Mouse (Mus musculus): ENCODE measurements around the gene Tmed10. TPM values are rescaled to one million over a fixed set of nuclear protein-coding genes. Genes with fewer than 3 reads are reported as not detected.

Gene Tmed10
- polyA plus RNA-seq, 1 experiment: 178 TPM

DNA sequence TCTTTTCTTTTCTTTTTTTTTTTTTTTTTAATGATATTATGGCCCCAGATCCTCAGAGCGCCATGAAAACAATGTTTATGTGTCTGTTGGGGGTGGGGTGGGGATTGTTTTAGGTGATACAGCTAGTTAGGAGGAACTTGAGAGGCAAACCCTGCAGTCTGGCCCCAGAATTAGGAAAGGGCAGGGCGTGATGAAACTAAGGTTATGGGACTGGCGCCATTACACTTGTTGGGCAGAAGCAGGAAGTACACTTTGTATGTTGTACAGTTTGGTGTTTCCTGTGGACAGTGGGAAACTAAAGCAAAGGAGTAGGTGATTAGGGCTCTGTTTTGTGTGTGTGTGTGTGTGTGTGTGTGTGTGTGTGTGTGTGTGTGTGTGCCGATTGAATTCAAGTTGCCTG, 34.7 kb downstream of the Tmed10 start:
- H3K4me1 ChIP-seq (ENCODE audit: control insufficient read depth, insufficient read depth, low read length): no peaks in the 10 kb centered on the region; the same call in 1 of the 2 replicates
- H3K27me3 ChIP-seq (ENCODE audit: control insufficient read depth, insufficient read depth, low read length): no peaks in the 10 kb centered on the region
- DNase-seq: no peak
- no peak for TF ChIP-seq CTCF (IDR thresholded peaks at IDR 0.05; ENCODE audit: borderline replicate concordance, insufficient read depth, low read depth, low read length)
- TF ChIP-seq POLR2A (IDR thresholded peaks at IDR 0.05; ENCODE audit: borderline replicate concordance, insufficient read depth, low read length): no peak
- no peak overlapping the region for H3K27ac ChIP-seq (ENCODE audit: insufficient read depth, low read length)
- WGBS: 52% methylated on average over 4 of the region's 4 CpGs
- no peak overlapping the region for H3K4me3 ChIP-seq (replicated peaks; ENCODE audit: insufficient read depth, low read depth, low read length)

DNA sequence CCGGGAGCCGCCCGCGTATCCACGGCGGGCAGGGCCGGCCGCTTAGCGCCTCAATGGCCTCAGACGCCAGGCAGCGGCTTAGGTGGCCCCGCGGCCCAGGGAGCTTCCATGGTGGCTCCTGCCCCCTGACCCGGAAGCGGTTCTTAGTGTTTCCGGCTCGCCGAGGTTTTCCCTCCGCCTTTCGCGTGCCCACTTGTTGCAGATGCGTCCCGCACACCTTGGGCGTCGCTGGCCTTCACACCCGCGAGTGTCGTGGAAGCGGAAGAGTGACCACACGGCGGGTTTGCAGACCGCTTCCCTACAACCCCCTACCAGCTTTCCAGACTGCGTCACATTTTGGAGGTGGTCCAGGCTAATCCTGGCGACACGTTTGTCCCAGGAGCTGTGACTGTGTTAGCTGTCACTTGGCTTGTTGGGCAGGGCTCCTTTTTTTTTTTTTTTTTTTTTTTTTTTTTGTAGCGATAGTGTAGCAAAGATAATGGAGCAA, 35.4 kb downstream of the Tmed10 start, which contains the start of gene Nek9:
TSS of gene Nek9 (minus strand) at position 120 of the 487 bp plus-strand sequence.
- Histone ChIP-seq H3K4me1 (ENCODE audit: control insufficient read depth, insufficient read depth, low read length) (no peaks in the 10 kb centered on the region; the same call in 1 of the 2 replicates), H3K4me3 (replicated peaks; ENCODE audit: insufficient read depth, low read depth, low read length) (peak within 1 kb of the TSS; percentile 68), H3K27me3 (ENCODE audit: control insufficient read depth, insufficient read depth, low read length) (no peaks in the 10 kb centered on the region), H3K27ac (ENCODE audit: insufficient read depth, low read length) (peak within 1 kb of the TSS; percentile 64; the same call in 1 of the 2 replicates)
- TF ChIP-seq POLR2A (IDR thresholded peaks at IDR 0.05; ENCODE audit: borderline replicate concordance, insufficient read depth, low read length) (peak; percentile 67; the same call in 1 of the 2 replicates), CTCF (IDR thresholded peaks at IDR 0.05; ENCODE audit: borderline replicate concordance, insufficient read depth, low read depth, low read length) (no peak)
- WGBS: under 1% methylated on average over 36 of the region's 36 CpGs
- DNase-seq: peak; percentile 92 to 94

DNA sequence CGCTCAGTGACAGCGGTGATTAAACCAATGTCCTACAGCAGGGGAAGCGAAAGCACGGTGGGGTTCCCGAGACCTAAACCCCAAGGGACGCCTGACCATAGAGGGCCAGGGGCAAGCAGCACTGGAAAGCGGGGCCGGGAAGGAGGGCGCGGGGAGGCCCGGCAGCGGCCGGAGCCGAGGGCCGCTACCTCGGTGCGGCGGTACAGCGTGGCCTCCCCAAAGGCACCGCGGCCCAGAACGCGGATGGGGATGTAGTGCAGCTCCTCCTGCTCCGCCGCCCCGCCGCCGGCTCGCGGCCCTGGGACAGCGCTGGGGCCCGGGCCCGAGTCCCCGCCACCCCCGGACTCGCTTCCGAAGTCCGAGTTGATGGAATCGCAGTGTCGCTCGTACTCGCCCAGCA, 35.8 kb downstream of the Tmed10 start:
- Histone ChIP-seq H3K27me3 (ENCODE audit: control insufficient read depth, insufficient read depth, low read length) (no peaks in the 10 kb centered on the region), H3K4me1 (ENCODE audit: control insufficient read depth, insufficient read depth, low read length) (no peaks in the 10 kb centered on the region; the same call in 1 of the 2 replicates), H3K4me3 (replicated peaks; ENCODE audit: insufficient read depth, low read depth, low read length) (peak overlapping the region; percentile 68), H3K27ac (ENCODE audit: insufficient read depth, low read length) (peak overlapping the region; percentile 64; the same call in 1 of the 2 replicates)
- WGBS: under 1% methylated on average over 42 of the region's 42 CpGs
- no peak for TF ChIP-seq POLR2A (IDR thresholded peaks at IDR 0.05; ENCODE audit: borderline replicate concordance, insufficient read depth, low read length)
- no peak for TF ChIP-seq CTCF (IDR thresholded peaks at IDR 0.05; ENCODE audit: borderline replicate concordance, insufficient read depth, low read depth, low read length)
- no peak for DNase-seq

DNA sequence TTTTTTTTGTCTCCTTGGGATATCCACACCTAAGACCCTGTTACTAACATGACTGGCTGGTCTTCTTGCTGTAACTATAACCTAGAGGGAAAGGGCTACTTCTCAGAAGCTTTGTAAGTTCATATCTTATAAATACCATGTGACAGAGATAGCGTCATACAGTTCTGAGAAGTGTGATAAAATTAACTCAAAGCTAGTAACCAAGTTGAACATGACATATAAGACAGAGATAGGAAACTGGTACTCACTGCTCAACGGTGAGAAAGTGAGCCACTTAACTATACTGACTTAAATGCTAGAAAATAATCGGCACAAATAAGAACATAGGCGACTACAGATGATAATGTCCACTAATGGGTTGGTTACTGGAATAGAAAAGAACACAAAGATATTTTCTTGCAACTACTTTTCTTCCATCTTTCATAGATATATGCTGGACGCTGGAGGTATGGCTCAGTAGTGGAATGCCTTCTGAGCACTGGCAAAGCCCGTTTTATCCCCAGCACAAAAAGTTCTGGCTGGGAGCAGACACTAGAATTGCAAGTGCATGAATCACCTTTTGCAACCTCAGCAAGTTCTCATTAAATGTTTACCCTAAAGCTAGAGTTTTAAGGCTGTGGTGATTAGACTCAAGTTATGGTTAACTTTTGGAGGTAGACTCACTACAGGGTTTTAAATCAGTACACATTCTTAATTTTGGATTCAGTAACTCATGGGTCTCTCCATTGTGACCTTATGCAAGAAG, 36.9 kb downstream of the Tmed10 start:
- Histone ChIP-seq H3K4me1 (ENCODE audit: control insufficient read depth, insufficient read depth, low read length) (no peaks in the 10 kb centered on the region; the same call in 1 of the 2 replicates), H3K27me3 (ENCODE audit: control insufficient read depth, insufficient read depth, low read length) (no peaks in the 10 kb centered on the region), H3K27ac (ENCODE audit: insufficient read depth, low read length) (no peak overlapping the region), H3K4me3 (replicated peaks; ENCODE audit: insufficient read depth, low read depth, low read length) (no peak overlapping the region)
- 78% methylated on average over 6 of the region's 6 CpGs for WGBS
- TF ChIP-seq CTCF (IDR thresholded peaks at IDR 0.05; ENCODE audit: borderline replicate concordance, insufficient read depth, low read depth, low read length): no peak
- TF ChIP-seq POLR2A (IDR thresholded peaks at IDR 0.05; ENCODE audit: borderline replicate concordance, insufficient read depth, low read length): no peak
- DNase-seq: no peak

DNA sequence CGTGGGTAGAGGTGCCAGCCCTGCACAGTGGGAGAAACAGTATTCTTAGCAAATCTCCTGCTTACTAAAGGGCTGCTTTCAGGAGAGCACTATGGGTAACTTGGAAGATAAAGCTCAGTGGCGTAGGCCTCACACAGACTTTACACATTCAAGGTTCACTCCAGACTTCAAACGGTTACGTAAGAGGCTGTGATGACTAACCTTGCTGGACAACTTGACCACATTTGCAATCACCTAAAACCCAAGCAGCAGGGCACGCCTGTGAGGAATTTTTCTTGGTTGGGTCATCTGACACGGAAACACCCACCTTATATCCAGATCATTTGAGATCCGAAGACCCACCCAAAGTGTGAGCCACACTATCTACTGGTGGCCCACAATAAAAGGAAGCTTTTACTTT, 44.5 kb downstream of the Tmed10 start:
- no peaks in the 10 kb centered on the region for H3K4me1 ChIP-seq (ENCODE audit: control insufficient read depth, insufficient read depth, low read length)
- no peak for DNase-seq
- TF ChIP-seq CTCF (IDR thresholded peaks at IDR 0.05; ENCODE audit: borderline replicate concordance, insufficient read depth, low read depth, low read length) (no peak), POLR2A (IDR thresholded peaks at IDR 0.05; ENCODE audit: borderline replicate concordance, insufficient read depth, low read length) (no peak)
- no peak overlapping the region for H3K4me3 ChIP-seq (replicated peaks; ENCODE audit: insufficient read depth, low read depth, low read length)
- no peak overlapping the region for H3K27ac ChIP-seq (ENCODE audit: insufficient read depth, low read length)
- 81% methylated on average over 7 of the region's 7 CpGs for WGBS
- no peaks in the 10 kb centered on the region for H3K27me3 ChIP-seq (ENCODE audit: control insufficient read depth, insufficient read depth, low read length)

DNA sequence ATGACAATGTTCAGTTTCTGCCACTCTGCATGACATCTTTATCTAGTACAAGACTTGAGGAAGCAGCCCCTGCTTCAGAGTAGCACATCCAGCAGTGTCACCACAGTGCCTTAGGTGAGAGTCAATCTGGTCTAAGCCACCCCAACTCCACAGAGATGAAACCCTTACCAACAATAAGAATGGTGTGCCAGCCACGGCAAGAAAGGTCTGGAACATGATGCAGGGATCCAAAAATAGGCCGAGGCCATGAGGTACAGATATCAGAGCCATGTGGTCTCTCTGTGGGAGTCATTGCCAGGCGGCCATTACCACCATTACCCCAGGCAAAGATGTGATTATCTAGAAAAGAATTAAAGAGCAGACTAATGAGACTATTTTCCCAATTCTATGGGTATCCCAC, 66.0 kb downstream of the Tmed10 start:
- Histone ChIP-seq H3K27ac (ENCODE audit: insufficient read depth, low read length) (peak overlapping the region; percentile 55; the same call in 1 of the 2 replicates), H3K27me3 (ENCODE audit: control insufficient read depth, insufficient read depth, low read length) (no peaks in the 10 kb centered on the region), H3K4me3 (replicated peaks; ENCODE audit: insufficient read depth, low read depth, low read length) (no peak overlapping the region), H3K4me1 (ENCODE audit: control insufficient read depth, insufficient read depth, low read length) (peaks cover 24% of the 10 kb centered on the region)
- peak; percentile 64 to 77 for DNase-seq
- no peak for TF ChIP-seq CTCF (IDR thresholded peaks at IDR 0.05; ENCODE audit: borderline replicate concordance, insufficient read depth, low read depth, low read length)
- WGBS: 10% methylated on average over 3 of the region's 3 CpGs

DNA sequence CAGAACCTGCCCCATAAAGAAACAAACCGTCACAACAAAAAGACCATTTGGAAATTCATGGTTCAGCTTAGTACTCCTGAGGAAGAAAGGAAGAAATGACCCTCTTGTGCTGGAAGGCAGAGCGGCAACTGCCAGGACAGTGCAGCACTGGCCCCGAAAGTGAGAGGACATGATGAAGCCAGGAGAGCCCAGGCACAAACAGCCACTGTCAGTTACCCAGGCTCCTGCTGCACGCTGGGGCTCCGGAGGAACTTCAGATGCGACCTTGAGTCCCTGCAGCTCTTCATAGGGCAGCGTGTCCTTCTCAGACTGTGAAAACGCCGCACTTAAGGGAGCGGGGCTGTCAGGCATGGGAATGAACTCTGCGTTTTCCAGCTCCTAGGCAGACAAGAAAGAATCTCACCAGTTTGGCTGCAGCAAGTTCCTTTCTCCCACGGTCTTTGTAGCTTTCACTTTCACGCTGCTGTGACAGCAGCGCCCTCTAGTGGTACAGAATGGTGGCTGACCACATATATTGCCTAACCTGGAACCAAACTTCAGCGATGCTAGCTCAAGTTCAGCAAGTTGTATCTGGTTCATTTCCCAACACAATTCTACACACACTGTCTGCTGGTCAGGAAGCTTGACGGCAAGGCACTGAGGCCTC, 69.3 kb downstream of the Tmed10 start:
- WGBS: 29% methylated on average over 16 of the region's 16 CpGs
- H3K4me1 ChIP-seq (ENCODE audit: control insufficient read depth, insufficient read depth, low read length): peaks cover 24% of the 10 kb centered on the region
- H3K4me3 ChIP-seq (replicated peaks; ENCODE audit: insufficient read depth, low read depth, low read length): peak overlapping the region; percentile 47
- peak overlapping the region; percentile 17; the same call in 1 of the 2 replicates for H3K27ac ChIP-seq (ENCODE audit: insufficient read depth, low read length)
- DNase-seq: peak; percentile 73 to 83
- TF ChIP-seq POLR2A (IDR thresholded peaks at IDR 0.05; ENCODE audit: borderline replicate concordance, insufficient read depth, low read length) (no peak), CTCF (IDR thresholded peaks at IDR 0.05; ENCODE audit: borderline replicate concordance, insufficient read depth, low read depth, low read length) (peak; percentile 97)
- no peaks in the 10 kb centered on the region for H3K27me3 ChIP-seq (ENCODE audit: control insufficient read depth, insufficient read depth, low read length)
